Mouse (Mus musculus) 3134 (cell line): ENCODE data around the gene B130006D01Rik.
A peak's percentile ranks its signal among the peaks of the same experiment; 100 is the strongest.
"Not testable (repeated sequence)": the region's sequence is repeated elsewhere in the genome, so short reads cannot be mapped to it uniquely, and the experiment has no call there.

Experiments used
- DNase-seq: peaks from one replicate; pipeline ENCODE4 v3.0.0-alpha.2; 2011; ENCODE audit warnings: low spot score; ENCODE audit not compliant: insufficient read length; ENCODE audit errors: extremely low read depth

B130006D01Rik gene

DNA sequence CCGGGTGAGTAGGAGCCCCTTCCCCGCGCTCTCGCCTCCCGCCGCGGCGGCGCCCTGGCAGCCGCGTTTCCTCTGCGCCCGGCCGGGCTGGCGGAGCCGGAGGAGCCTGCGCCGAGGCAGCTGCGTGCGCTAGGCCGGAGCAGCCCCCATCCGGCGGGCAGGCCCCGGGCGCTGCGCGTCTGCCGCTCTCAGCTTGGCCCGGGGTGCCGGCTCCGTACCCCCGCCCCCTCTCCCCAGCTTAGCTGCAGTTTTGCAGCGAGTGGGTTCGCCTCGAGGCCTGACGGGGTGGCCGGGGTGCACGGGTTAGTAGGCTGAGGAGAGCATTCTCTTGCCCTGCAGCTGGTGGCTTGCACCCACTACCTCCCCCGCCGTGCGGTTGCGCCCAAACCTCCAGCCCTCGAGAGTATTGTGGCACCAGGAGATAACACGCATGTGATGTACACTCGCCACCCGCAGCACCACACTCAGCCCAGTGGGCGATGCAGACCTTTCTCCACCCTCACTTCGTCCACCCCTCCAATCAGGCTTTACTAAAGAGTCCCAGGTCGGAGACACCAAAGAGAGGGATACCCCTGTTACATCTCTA is 10.1 kb upstream of the B130006D01Rik start:
- DNase-seq, result peak; percentile 68

- peak; percentile 28 for DNase-seq
These were observed 9.6 kb upstream of the B130006D01Rik start for GRCm38 (mm10) chr11:95713811-95714241.

- DNase-seq, result no peak
These were observed 9.0 kb upstream of the B130006D01Rik start for GRCm38 (mm10) chr11:95714411-95714810.

- DNase-seq, result no peak
These were observed 7.3 kb upstream of the B130006D01Rik start for GRCm38 (mm10) chr11:95716136-95716535.

DNA sequence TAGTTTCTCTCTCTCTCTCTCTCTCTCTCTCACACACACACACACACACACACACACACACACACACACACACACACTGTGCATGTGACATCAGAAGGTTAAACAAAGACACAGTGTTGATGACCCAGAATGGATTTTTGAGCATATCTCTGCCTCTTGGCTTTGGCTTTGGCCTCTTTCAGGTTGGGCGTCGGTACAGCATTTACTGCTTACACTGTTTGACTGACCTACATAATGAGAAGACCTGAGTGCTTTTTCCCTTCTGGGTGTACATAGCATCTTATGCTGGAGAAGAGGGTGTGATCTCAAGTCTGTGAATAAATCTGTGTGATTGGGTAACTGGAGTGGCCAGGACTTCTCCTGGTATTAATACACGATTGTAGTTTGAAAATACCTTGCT is 4.0 kb upstream of the B130006D01Rik start:
- no peak for DNase-seq

- no peak for DNase-seq
These were observed 1.1 kb downstream of the B130006D01Rik start for GRCm38 (mm10) chr11:95724466-95724865.

GRCm38 (mm10) chr11:95726156-95726555 is 2.8 kb downstream of the B130006D01Rik start:
- no peak for DNase-seq

DNA sequence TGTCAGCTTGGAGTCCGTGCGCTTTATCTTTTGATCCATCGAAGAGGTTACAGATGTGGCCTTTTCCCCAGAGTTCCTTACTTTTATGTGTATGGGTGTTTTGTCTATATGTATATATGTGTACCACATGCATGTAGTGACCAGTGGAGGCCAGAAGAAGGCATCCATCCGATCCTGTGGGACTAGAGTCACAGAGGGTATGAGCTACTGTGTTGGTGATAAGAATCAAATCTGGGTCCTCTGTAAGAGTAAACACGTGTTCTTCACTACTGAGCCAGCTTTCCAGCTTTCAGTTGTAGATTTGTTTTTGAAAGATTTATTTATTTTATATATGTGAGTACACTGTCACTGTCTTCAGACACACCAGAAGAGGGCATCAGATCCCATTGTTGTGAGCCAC is 4.6 kb downstream of the B130006D01Rik start:
- no peak for DNase-seq

GRCm38 (mm10) chr11:95728916-95729907 is 5.8 kb downstream of the B130006D01Rik start:
- DNase-seq, result no peak

DNA sequence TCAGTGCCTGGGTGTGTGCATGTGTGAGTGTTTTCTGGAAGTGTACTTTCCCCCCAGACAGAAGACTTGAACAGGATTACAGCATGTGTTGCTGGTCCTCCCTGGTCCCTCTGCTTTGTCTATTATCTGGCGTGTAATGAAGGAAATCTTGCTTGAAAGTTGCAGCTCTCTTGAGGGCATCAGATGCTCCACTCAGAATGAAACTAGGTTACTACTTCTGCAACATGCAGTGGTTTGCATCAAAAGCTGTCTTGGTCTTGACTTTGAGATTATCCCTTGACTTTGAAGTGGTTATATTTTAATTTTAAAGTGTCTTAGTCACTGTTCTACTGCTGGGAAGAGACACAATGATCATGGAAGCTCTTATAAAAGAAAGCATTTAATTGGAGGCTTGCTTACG is 11.1 kb downstream of the B130006D01Rik start:
- DNase-seq, result no peak

DNA sequence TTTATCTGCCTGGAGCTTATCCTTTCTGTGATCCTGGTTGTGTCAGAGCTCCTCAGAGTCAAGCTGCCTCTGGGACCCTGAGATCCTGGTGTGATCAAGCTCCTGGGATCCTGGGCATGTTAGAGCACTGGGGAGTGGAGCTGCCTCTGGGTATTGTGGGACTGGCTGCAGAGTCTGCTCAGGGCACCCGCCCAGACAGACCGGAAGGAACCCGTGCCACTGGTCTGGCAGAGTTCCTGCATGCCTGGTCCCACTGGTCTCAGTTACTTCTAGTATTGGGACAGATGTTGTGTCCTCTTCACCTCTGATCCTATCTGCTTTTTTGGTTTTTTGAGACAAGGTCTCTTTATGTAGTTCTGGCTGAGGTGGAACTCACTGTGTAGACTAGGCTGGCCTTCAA is 14.4 kb downstream of the B130006D01Rik start:
- peak; percentile 30 for DNase-seq

DNA sequence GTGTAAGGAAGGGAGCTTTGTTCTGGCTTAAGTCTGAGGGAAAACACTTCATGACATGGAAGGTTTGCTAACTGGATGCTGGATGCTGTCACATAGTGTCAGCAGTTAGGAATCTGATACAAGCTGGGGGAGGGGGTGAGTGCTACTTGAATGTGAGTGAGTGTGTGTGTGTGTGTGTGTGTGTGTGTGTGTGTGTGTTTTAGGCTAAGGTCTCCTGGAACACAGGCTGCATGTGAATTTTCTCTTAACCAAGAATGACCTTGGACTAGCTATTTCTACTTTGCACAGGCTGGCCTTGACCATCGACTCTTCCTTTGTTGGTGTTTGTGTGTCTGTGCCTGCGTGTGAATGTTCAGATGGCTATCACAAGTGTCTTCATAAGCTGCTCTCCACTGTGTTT is 21.1 kb downstream of the B130006D01Rik start:
- DNase-seq, result no peak

- no peak for DNase-seq
These were observed 23.4 kb downstream of the B130006D01Rik start for GRCm38 (mm10) chr11:95746821-95747220.

- no peak for DNase-seq
These were observed 24.9 kb downstream of the B130006D01Rik start for GRCm38 (mm10) chr11:95748331-95748730.

- no peak for DNase-seq
These were observed 26.2 kb downstream of the B130006D01Rik start for GRCm38 (mm10) chr11:95749619-95750018.

GRCm38 (mm10) chr11:95750995-95751394 is 27.6 kb downstream of the B130006D01Rik start:
- DNase-seq, result no peak

GRCm38 (mm10) chr11:95755137-95755536 is 31.8 kb downstream of the B130006D01Rik start:
- not testable (repeated sequence) for DNase-seq

GRCm38 (mm10) chr11:95760521-95760920 is 37.1 kb downstream of the B130006D01Rik start:
- no peak for DNase-seq

DNA sequence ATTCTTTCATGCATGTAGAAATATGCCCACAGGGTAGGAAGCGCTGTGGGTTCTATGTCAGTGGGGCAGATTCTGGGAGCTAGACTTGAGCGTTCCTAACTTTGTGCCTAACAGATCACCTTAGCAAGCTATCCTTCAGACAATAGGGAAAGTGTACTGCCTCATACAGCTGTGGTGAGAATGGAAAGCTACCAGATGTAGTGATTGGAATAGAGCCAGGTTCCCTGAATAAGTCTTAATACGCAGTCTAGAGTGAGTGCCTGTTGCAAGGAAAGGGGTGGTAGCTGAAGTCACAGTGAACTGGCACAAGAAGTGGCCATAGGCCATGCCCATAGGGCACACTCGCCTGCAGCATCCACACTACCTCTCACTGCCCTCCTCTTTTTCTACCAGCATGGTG is 39.6 kb downstream of the B130006D01Rik start:
- DNase-seq, result no peak

- DNase-seq, result no peak
These were observed 41.4 kb downstream of the B130006D01Rik start for GRCm38 (mm10) chr11:95764806-95765205.

GRCm38 (mm10) chr11:95765334-95765733 is 41.9 kb downstream of the B130006D01Rik start:
- no peak for DNase-seq

- no peak for DNase-seq
These were observed 44.9 kb downstream of the B130006D01Rik start for GRCm38 (mm10) chr11:95768244-95768643.
